Mouse (Mus musculus) natural killer cell, adult 2 months (primary cell): Measurements from ENCODE around the gene Prom1.

Experiments used
- DNase-seq, 2 experiments: peaks; one replicate each; pipeline ENCODE4 v3.0.0; 2022; ENCODE audit warnings: low spot score in 2 of 2

The Prom1 gene

DNA sequence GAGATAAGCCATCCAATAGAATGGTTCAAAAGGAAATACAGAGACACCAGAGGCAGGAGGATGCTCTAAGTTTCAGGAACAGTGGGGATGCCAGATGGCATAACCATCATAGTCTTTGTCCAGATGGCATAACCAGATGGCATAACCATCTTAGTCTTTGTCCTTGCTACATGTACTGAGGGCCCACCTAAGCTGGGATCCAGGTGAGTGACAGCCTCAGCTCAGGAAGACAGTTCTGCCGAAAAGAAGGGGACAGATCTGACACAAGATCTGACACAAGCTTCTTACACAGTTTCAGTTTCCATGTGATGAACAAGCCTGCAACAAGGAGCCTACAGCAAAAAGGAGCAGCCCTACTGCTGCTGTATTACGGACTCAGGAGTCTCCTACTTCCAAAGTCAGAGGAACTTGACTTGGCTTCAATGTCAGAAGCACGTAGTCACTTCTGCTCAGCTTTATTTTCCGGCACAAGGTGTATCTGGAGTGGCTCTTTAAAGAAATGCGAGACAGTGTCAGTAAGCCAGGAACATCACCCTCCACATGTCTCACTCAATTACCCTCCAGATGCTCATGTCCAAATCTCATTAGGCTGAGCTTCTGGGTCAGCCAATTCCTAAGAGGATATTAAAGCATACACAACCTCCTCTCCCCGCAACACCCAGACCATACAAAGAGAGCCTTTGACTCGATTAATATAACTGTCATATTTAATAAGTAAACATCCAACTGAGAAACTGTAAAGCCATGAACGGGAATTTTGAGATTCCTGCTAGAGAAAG lies 21.4 kb downstream of the Prom1 start:
- DNase-seq = no peak

DNA sequence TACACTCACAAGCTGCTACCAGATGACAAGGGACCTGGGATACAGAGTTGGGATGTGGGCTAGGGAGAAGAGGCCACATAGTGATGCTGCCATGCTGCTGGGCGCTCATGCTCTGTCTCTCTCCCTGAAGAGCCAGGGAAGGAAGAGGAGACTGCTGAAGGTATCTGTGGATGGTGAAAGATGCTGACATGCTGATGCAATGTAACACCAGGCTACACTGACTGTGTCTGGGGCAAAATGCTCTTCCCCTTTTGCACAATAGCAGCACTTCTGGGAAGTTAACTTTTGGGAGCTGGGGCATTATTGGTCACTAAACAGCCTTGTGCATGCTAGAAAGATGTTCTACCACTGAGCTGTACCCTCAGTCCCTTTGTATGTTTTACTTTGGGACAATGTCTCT lies 26.4 kb downstream of the Prom1 start:
- no peak for DNase-seq

- DNase-seq = no peak
These were observed 28.2 kb downstream of the Prom1 start for GRCm38 (mm10) chr5:44073634-44074033.

GRCm38 (mm10) chr5:44070529-44071133 lies 31.2 kb downstream of the Prom1 start:
- DNase-seq = no peak

DNA sequence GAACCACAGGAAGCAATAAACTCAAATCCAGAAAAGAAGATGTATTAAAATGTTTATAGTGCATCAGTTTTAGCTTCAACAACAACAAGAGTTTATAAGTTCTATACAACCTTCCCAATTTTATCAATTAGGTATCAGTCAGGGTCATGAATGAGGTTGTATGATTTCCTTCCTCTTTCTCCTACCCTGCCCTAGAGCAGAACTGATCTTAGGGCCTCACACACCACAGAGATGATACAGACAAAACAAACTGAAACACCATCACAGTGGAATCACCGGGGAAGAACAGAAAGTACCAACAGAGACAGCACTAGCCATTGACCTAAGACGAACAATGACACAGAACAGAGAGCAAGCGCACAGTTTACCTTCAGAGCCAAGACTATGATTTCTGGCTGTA lies 43.6 kb downstream of the Prom1 start:
- DNase-seq = no peak

DNA sequence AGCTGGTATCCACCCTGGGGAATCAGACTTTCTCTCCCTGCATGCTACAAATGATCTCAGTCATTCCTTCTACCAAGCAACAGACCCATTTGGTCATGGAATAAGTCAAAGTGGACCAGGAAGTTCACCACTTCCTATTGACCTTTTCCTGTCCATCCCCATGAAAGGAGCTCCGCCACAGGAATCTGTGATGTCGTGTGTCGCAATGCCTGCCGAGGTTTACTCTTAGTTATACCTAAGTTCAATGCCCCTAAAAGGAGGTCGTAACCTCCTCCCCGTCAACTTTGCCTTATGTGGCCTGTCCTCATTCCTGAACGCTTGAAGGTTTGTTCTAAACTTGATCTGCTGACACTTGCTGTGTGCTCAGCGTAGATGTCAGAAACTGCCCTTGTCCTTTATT lies 51.6 kb downstream of the Prom1 start:
- DNase-seq = no peak

DNA sequence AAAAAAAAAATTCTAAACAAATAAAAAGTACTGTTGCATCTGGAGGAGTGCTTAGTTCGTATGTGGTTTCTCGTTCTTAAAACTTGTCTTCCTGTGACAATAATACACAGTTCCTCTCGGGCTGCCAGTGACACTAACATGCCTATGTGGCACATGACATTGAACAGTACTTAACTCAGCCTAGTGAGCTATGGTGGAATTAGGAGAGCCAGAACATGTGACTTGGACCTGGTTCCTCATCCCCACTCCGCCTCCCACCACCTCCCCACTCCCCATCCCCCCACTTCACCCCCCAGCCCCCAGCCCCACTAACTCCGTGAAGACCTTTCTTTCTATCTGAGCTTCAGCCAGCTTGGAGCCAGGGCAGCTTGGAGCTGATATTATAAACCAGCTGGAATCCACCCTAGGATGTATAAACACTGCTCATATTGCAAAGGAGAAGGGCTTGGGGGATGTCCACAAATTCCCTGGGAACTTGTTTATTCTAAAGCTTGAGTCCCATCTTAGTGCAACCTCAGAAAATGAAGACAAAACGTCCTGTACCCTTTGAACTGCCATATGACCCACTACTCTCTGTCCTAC lies 52.3 kb downstream of the Prom1 start:
- no peak for DNase-seq

DNA sequence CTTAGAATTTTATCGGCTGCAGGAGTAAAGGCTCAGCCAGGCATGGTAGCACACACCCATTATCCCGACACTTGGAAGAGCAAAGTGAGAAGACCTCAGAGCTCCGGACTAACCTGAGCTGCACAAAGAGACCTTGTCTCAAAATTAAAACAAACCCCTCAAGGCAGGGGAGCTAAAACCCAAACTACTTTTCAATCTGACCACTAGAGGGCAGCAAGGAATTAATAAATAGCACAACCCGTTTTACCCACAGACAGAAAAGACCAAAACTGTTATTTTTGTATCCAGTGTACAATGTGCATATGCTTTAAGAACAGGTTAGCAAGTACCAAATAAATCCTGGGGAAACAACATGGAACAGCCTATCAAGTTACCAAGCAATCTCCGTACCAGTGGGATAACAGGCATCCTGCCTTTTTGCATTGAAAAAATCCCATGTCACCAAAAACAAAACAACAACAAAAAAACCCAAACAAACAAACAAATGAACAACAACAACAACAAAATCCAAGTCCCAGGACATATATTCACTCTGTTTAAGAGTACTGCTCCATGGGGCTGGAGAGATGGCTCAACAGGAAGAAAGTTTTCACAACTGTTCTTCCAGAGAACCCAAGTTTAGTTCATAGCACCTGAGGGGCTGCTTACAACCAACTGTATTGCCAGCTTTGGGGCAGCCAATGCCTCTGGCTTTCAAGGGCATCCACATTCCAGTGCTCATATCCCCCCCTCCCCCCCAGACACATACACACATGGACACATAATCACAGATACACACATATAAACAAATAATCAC lies 53.1 kb downstream of the Prom1 start:
- peak in 1 of 2 experiments; percentile 5 for DNase-seq

- DNase-seq = no peak
These were observed 60.1 kb downstream of the Prom1 start for GRCm38 (mm10) chr5:44041725-44042124.

- no peak for DNase-seq
These were observed 60.8 kb downstream of the Prom1 start for GRCm38 (mm10) chr5:44041056-44041455.

GRCm38 (mm10) chr5:43998295-43998989 lies 103.4 kb downstream of the Prom1 start:
- DNase-seq = no peak

GRCm38 (mm10) chr5:43997626-43998025 lies 104.2 kb downstream of the Prom1 start:
- no peak for DNase-seq

- no peak for DNase-seq
These were observed 105.7 kb downstream of the Prom1 start for GRCm38 (mm10) chr5:43996162-43996561.

GRCm38 (mm10) chr5:43994981-43995380 lies 106.9 kb downstream of the Prom1 start:
- DNase-seq = no peak

- DNase-seq = peak; percentile 13 to 62
These were observed 111.5 kb downstream of the Prom1 start for GRCm38 (mm10) chr5:43990316-43990715.

DNA sequence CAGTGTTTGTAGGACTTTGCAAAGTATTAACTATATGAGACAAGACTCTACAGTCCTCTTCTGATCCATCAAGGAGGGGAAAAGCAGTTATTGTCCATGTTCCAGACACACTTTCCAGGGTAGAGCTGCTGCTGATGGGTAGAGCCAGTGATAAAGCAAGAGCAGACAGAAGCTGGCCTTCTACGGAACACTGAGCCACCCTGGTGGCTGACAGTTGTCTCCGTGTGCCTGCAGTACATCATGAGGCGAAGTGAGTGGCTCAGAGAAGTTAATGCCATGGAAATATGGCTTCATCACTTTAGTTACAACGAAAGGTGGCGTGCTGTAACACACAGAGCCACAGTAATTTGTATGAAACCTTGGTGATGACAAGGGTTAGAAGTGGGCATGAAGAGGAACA lies 112.8 kb downstream of the Prom1 start:
- DNase-seq = no peak

- no peak for DNase-seq
These were observed 115.6 kb downstream of the Prom1 start for GRCm38 (mm10) chr5:43986212-43986611.

DNA sequence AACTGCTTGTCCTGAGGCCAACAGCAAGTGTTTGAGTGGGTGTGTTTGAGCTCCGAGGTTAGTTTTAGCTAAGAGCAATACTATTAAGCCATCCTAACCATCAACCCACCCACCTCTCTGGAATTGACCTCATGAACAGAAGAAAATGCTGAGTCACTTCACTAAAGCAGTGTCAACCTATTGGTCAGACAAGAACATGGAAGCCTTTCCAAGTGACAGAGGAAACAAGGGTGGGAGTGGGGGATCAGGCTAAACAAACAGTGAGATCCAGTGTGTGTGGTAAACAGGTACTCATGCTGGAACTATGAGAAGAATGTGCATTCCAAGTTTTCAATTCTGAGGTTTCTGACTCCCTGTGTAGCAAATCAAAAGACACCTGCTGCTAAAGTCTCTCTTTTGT lies 118.9 kb downstream of the Prom1 start:
- DNase-seq = no peak

GRCm38 (mm10) chr5:43981620-43982019 lies 120.2 kb downstream of the Prom1 start, which contains the start of gene Fgfbp1:
TSS of gene Fgfbp1 (minus strand) at chr5:43981779.
- no peak for DNase-seq

DNA sequence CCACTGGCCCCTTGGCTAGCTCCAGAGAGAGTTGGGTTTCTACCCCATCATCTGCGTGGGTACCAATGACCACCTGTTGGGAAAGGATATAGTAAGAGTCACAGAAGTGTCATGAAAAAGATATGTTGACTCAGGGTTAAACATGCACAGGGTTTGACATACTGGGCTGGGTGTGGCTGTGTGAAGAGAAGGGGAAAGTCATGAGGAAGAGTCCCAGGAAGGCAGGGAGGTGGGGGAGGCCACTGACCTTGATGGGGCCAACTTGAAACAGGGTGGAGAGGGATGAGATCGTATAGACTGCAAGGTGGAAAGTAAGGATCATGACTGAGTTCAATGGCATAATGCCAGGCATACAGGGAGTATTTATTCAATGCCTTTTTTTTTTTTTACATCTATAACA lies 121.4 kb downstream of the Prom1 start:
- DNase-seq = no peak

DNA sequence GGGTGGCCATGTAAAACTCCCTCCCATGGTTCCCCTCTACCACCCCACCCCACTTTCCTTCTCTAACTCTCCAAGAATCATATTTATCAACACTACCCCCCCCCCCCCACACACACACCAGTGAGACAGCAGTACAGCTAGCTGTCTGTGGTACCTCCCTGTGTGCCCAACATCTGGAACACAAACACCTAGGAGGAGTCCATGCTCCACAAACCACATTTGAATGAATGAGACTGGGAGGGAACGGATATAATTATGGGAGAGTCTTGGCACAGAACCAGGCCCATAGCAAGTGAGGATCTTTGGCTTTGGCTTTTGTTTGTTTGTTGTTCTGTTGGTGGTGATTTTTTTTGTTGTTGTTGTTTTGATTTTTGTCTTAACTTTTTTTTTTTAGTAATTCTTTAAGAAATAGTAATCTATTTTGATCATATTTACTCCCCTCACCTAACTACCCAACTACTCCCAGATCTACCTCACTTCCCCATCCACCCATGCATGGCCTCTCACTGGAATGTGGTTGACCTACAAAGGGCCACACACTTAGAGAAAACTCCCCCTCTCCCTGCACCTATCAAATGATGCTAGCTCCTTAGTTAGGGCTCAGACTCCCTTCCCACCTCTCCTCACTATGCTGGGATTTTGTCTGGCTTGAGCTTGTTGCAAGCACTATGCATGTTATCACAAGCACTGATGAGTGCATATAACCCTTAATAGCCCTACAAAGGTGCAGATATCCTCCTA lies 124.8 kb downstream of the Prom1 start:
- no peak for DNase-seq
